Mouse (Mus musculus) intestine, postnatal 0 days (tissue): ENCODE results near the gene Prkcq. TPM values are rescaled to one million over a fixed set of nuclear protein-coding genes. Genes with fewer than 3 reads are reported as not detected.

Experiments
- ATAC-seq: fragments of 200-750 bp; cut with Nextera tagmentation; 2 replicates; pipeline ENCODE4 v1.8.0; 2017; ENCODE audit warnings: mild to moderate bottlenecking, moderate TSS enrichment, moderate library complexity
- H3K27ac ChIP-seq: fragments of 300-500 bp; sonication (generic); 2 replicates; pipeline ENCODE4 v1.5.1; 2014; ENCODE audit warnings: mild to moderate bottlenecking, low read depth, low read length, moderate library complexity
- H3K27me3 ChIP-seq: fragments of 300-500 bp; sonication (generic); replicated peaks from 2 replicates; pipeline ENCODE4 v1.6.1; 2014; ENCODE audit warnings: low read length, mixed read lengths; ENCODE audit not compliant: control insufficient read depth, insufficient read depth
- H3K36me3 ChIP-seq: fragments of 300-500 bp; sonication (generic); 2 replicates; pipeline ENCODE4 v1.6.1; 2014; ENCODE audit warnings: mild to moderate bottlenecking, moderate library complexity; ENCODE audit not compliant: control insufficient read depth, insufficient read depth
- H3K4me1 ChIP-seq: fragments of 300-500 bp; sonication (generic); replicated peaks from 2 replicates; pipeline ENCODE4 v1.6.1; 2014; ENCODE audit warnings: antibody characterized with exemption, low read length, mixed read lengths; ENCODE audit not compliant: control insufficient read depth, insufficient read depth
- H3K4me2 ChIP-seq: fragments of 300-500 bp; sonication (generic); replicated peaks from 2 replicates; pipeline ENCODE4 v1.6.1; 2014; ENCODE audit warnings: low read depth, mild to moderate bottlenecking, moderate library complexity
- H3K4me3 ChIP-seq: fragments of 300-500 bp; sonication (generic); 2 replicates; pipeline ENCODE4 v1.5.1; 2014; ENCODE audit warnings: low read depth, low read length
- H3K9ac ChIP-seq: fragments of 300-500 bp; sonication (generic); 2 replicates; pipeline ENCODE4 v1.6.1; 2014; ENCODE audit warnings: mild to moderate bottlenecking, low read depth, low read length
- H3K9me3 ChIP-seq: fragments of 300-500 bp; sonication (generic); 2 replicates; pipeline ENCODE4 v1.6.1; 2016; ENCODE audit warnings: mixed run types; ENCODE audit not compliant: control insufficient read depth
- CTCF ChIP-seq: sonication (generic); IDR thresholded peaks from 2 replicates; pipeline ENCODE4 v1.5.1; 2016; ENCODE audit warnings: low read depth, mild to moderate bottlenecking, control low read depth, antibody characterized with exemption, moderate library complexity
- WGBS: fragments of 180-500 bp; shearing (Covaris S2); extraction: QIAGEN DNeasy Blood & Tissue Kit; methylation state at CpG from one replicate; pipeline ENCODE4 v1.1.7; 2014; 5-methylcytosine and 5-hydroxymethylcytosine counted together
- polyA plus RNA-seq: library from polyadenylated mRNA; unstranded; fragments of >200 nt; fragmentation: Nextera tagmentation; extraction: Ambion mirVana; gene quantifications from 2 replicates; pipeline ENCODE4 v1.2.1, GENCODE M21; 2015

The Prkcq gene
- polyA plus RNA-seq, 1 experiment from 2014 or later = 1.1 TPM

DNA sequence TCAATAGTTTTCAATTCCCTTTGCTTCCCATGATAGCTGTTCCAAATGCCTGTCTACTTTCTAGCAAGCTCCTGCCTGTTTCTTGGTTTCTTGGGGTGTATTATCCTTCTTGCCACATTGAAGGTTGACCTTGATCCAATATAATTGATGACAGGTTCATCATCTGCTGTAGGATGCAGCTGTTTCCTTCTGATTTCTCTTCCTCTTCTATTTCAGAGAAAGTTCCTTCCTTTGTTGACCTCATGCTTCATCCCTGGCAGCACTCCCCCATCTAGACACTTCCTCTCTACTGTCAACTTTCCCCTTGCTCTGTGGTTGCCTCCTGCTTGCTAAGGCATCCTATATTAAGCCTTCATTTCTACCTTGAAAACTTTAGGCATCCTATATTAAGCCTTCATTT, 67.6 kb downstream of the Prkcq start:
- Histone ChIP-seq H3K27ac (no peak overlapping the region), H3K27me3 (no peaks in the 10 kb centered on the region), H3K4me2 (no peak overlapping the region), H3K36me3 (no peaks in the 10 kb centered on the region), H3K9me3 (no peaks in the 10 kb centered on the region), H3K9ac (no peak overlapping the region), H3K4me3 (no peak overlapping the region), H3K4me1 (no peaks in the 10 kb centered on the region)
- ATAC-seq = no peak
- no peak for TF ChIP-seq CTCF

DNA sequence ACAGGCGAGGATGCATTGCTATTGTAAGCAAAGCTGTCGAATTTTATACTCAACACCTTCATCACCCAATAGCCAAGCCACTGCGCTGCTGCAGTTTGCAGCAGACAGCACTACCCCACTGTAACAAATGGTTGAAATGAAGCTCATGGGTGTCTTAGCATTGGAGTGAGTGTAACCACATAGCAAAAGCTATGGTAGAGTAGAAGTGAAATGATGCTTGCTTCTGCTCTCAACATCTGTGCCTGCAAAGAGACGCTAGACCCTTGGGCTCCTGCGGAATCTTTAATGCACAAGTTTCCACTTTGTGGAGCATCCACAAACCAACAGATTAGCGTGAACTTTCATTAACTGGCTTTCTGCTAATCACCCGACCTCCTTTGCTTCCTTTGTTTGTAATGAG, 74.0 kb downstream of the Prkcq start:
- Histone ChIP-seq H3K36me3 (no peaks in the 10 kb centered on the region), H3K9ac (no peak overlapping the region), H3K4me2 (no peak overlapping the region), H3K27me3 (no peaks in the 10 kb centered on the region), H3K27ac (no peak overlapping the region), H3K4me1 (no peaks in the 10 kb centered on the region), H3K9me3 (no peaks in the 10 kb centered on the region), H3K4me3 (no peak overlapping the region)
- no peak for ATAC-seq
- 81% methylated on average over 7 of the region's 7 CpGs for WGBS
- no peak for TF ChIP-seq CTCF

DNA sequence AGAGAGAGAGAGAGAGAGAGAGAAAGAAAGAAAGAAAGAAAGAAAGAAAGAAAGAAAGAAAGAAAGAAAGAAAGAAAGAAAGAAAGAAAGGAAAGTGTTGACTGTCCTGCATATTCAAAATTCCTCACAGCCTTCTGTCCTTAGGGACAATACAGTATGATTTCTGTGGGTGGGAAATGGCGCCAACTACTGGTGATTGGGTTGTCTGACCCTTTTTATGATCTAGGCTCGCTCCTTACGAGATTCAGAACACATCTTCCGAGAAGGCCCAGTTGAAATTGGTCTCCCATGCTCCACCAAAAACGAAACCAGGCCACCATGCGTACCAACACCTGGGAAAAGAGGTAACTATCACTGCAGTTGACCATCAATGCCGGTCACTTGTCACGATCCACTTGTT, 82.0 kb downstream of the Prkcq start:
- Histone ChIP-seq H3K4me3 (no peak overlapping the region), H3K27me3 (no peaks in the 10 kb centered on the region), H3K9me3 (no peaks in the 10 kb centered on the region), H3K27ac (no peak overlapping the region), H3K36me3 (no peaks in the 10 kb centered on the region), H3K9ac (no peak overlapping the region), H3K4me2 (no peak overlapping the region), H3K4me1 (no peaks in the 10 kb centered on the region)
- WGBS = 63% methylated on average over 8 of the region's 8 CpGs
- TF ChIP-seq CTCF = peak; percentile 69
- ATAC-seq = no peak

DNA sequence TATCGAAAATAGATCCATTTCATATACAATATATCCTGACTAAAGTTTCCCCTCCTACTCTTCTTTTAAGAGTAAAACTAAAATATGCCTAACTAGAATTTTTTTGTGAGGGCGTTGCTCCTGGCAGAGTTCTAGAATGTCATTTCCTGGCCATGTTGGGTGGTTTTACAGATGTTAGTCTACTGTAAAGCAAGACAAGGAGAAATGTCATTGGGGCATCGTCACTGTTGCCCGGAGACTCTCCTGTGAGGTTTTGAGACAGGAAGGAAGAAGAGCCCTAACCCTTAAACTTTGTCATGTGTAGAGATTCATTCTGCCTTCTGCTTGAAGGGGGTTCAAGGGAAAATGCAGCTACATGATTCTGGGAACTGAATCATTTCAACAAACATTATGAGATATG, 82.5 kb downstream of the Prkcq start:
- no peak for TF ChIP-seq CTCF
- H3K27me3 ChIP-seq = no peaks in the 10 kb centered on the region
- no peak overlapping the region for H3K4me2 ChIP-seq
- WGBS = 86% methylated on average over 4 of the region's 4 CpGs
- H3K4me3 ChIP-seq = no peak overlapping the region
- H3K4me1 ChIP-seq = no peaks in the 10 kb centered on the region
- no peak overlapping the region for H3K9ac ChIP-seq
- ATAC-seq = no peak
- no peak overlapping the region for H3K27ac ChIP-seq
- no peaks in the 10 kb centered on the region for H3K36me3 ChIP-seq
- H3K9me3 ChIP-seq = no peaks in the 10 kb centered on the region

DNA sequence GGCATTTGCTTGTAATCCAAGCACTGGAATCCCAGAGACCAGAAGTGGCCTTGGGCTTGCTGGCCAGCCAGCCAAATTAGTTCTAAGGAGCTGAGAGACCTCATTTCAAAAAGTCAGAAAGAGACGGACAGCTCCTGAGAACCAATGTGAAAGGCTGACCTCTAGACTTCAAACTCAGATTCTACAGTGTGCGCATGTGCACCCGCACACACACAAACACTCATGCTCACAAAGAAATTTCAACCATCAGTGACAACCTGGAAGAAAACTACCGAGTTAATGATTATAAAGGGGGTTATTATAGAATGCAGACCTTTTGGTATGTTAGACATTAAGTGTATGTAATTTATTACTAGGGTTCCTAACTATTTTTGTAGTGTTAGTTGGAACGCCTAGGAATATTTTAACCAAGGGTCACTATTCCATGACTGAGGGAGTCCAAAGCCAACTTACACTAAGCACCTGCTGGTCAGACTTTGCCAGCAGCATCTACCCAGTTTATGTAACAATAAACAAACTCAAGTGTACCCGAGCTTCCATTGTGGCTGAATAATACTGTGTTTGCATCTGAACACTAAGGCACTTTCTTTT, 85.4 kb downstream of the Prkcq start:
- Histone ChIP-seq H3K36me3 (no peaks in the 10 kb centered on the region), H3K9me3 (no peaks in the 10 kb centered on the region), H3K27me3 (no peaks in the 10 kb centered on the region), H3K4me3 (no peak overlapping the region), H3K9ac (no peak overlapping the region), H3K4me1 (no peaks in the 10 kb centered on the region), H3K4me2 (no peak overlapping the region), H3K27ac (no peak overlapping the region)
- WGBS = 80% methylated on average over 6 of the region's 6 CpGs
- no peak for TF ChIP-seq CTCF
- ATAC-seq = no peak

DNA sequence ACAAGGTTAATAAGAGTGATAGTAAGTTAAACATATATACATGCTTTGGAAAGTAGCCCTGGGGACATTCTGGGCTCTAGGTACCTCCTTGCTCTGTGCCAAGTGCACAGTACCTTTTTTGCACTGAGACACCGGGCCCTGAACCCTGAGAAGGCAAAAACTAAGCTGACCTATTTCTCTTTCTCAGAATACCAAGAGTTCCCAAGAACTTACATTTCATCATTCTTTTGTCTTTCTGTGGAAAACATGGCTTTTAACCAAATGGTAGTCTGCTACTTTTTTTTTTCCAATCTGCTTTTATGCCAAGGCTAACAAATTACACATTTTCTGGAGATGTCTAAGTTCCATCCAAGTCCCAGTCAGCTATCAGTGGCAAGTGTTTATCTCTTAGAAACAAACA, 86.3 kb downstream of the Prkcq start:
- H3K27ac ChIP-seq = no peak overlapping the region
- H3K9me3 ChIP-seq = no peaks in the 10 kb centered on the region
- no peak overlapping the region for H3K4me2 ChIP-seq
- no peak for ATAC-seq
- no peak overlapping the region for H3K4me3 ChIP-seq
- H3K9ac ChIP-seq = no peak overlapping the region
- WGBS = 87% methylated on average over 1 of the region's 1 CpGs
- no peaks in the 10 kb centered on the region for H3K27me3 ChIP-seq
- no peaks in the 10 kb centered on the region for H3K36me3 ChIP-seq
- no peak for TF ChIP-seq CTCF
- no peaks in the 10 kb centered on the region for H3K4me1 ChIP-seq

DNA sequence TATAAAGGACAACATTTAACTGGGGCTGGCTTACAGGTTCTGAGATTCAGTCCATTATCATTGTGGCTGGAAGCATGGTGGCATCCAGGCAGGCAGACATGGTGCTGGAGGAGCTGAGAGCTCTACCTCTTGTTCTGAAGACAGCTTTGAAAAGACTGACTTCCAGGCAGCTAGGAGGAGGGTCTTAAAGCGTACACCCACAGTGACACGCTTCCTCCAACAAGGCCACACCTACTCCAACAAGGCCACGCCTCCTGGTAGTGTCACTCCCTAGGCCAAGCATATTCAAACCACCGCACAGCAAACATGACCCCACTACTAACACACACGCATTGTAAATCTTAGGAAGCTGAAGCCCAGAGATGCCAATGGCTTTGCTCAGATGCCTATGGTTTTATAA, 87.5 kb downstream of the Prkcq start:
- no peaks in the 10 kb centered on the region for H3K4me1 ChIP-seq
- no peak overlapping the region for H3K4me3 ChIP-seq
- no peaks in the 10 kb centered on the region for H3K27me3 ChIP-seq
- no peak overlapping the region for H3K9ac ChIP-seq
- ATAC-seq = no peak
- H3K9me3 ChIP-seq = no peaks in the 10 kb centered on the region
- H3K27ac ChIP-seq = no peak overlapping the region
- TF ChIP-seq CTCF = no peak
- H3K36me3 ChIP-seq = no peaks in the 10 kb centered on the region
- WGBS = 86% methylated on average over 5 of the region's 5 CpGs
- no peak overlapping the region for H3K4me2 ChIP-seq
